8 mouse cellular contexts compared by ENCODE assay signal in the genomic region with DNA sequence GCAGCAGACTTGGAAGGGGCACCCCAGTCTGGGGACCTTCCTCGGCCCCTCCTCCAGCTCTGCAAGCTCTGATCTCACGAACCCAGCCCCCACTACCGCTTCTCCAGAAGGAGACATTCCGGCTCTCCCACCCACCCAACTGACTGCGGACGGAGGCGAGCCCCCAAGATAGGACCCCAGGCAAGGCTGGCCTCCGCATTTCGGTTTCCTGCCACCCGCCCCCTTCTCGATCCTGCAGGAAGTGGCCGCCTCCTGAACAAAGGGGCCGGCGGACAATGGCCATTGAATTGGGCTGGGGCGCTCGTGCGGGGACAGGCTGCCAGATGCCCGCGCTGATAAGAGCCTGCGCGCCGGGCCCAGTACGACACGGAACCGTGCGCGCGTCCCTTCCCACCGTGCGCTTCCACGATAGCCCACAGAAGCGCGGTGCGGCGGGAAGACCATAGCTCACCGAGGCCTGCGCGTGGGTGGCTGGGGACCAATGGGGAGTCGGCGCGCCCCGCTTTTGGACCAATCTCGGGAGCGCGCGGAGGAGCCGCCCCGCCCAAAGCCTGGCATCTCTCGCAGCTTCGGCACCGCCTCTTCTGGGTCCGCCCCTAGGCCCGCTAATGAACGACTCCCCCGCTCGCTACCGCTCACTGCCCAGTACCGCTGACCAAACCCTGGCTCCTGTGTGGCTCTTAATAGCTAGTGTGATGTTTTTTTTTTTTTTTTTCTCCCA. TPM values are rescaled to one million over a fixed set of nuclear protein-coding genes. Genes with fewer than 3 reads are reported as not detected.
A peak's percentile ranks its signal among the peaks of the same experiment; 100 is the strongest.
DNase-seq lines count a peak whose midpoint lies in the region; ATAC-seq lines count a peak whose summit lies in the region.

No protein-coding gene starts in this region.

- peak overlapping the region; percentile 85 for H3K4me2 ChIP-seq in hindbrain, embryonic 14.5 days (replicated peaks)

- under 1% methylated on average over 58 of the region's 58 CpGs for WGBS in hindbrain, embryonic 14.5 days

- peak; percentile 93 for ATAC-seq in hindbrain, embryonic 14.5 days (ENCODE audit: low FRiP score)

- H3K27ac ChIP-seq in hindbrain, embryonic 14.5 days, result peak overlapping the region; percentile 92

- H3K9ac ChIP-seq in hindbrain, embryonic 14.5 days, result peak overlapping the region; percentile 87

- H3K4me3 ChIP-seq in hindbrain, embryonic 14.5 days (replicated peaks; ENCODE audit: low read length), result peak overlapping the region; percentile 54

- H3K9me3 ChIP-seq in hindbrain, embryonic 14.5 days (ENCODE audit: control insufficient read depth, low read length), result no peaks in the 10 kb centered on the region

- H3K36me3 ChIP-seq in hindbrain, embryonic 14.5 days (replicated peaks; ENCODE audit: control insufficient read depth, insufficient read depth), result no peaks in the 10 kb centered on the region

- DNase-seq in T-cell, adult 2 months (ENCODE audit: low spot score), result peak; percentile 79
- DNase-seq in cerebellum, postnatal 25 days, result peak; percentile 93 to 96
- DNase-seq in frontal cortex, postnatal 25 days (ENCODE audit: low spot score in 2 of 2), result peak; percentile 83 to 89
- DNase-seq in hindbrain, embryonic 14.5 days (ENCODE audit: low spot score), result peak; percentile 94
- peak; percentile 89 for DNase-seq in left cerebral cortex, adult 11 months (ENCODE audit: low spot score)
- peak; percentile 94 for DNase-seq in lung, postnatal 36 days
- peak; percentile 69 for DNase-seq in retina, postnatal 7 days (ENCODE audit: low read depth, low spot score)
- DNase-seq in urinary bladder, adult 18-20 months (ENCODE audit: low spot score in 2 of 2), result peak; percentile 80 to 84

- H3K4me1 ChIP-seq in hindbrain, embryonic 14.5 days (replicated peaks; ENCODE audit: control insufficient read depth, insufficient read depth, low read length), result peaks cover 22% of the 10 kb centered on the region

- no peaks in the 10 kb centered on the region for H3K27me3 ChIP-seq in hindbrain, embryonic 14.5 days (ENCODE audit: control insufficient read depth, insufficient read depth, low read length)

RNA-seq across cellular contexts. Expression of gene Nudt14, which starts 8.3 kb away (rescaled TPM):
- polyA plus RNA-seq in hindbrain, embryonic 14.5 days (2014; fragmentation: Nextera tagmentation; extraction: Ambion mirVana), result 60.9 and 70.1 TPM in 2 replicates

RNA-seq across cellular contexts. Expression of gene Jag2, which starts 20.6 kb away (rescaled TPM):
- 12.5 and 16.1 TPM in 2 replicates for polyA plus RNA-seq in hindbrain, embryonic 14.5 days (2014; fragmentation: Nextera tagmentation; extraction: Ambion mirVana)

RNA-seq across cellular contexts. Expression of gene Btbd6, which starts 26.1 kb away (rescaled TPM):
- polyA plus RNA-seq in hindbrain, embryonic 14.5 days (2014; fragmentation: Nextera tagmentation; extraction: Ambion mirVana), result 52.2 and 52.8 TPM in 2 replicates

RNA-seq across cellular contexts. Expression of gene Brf1, which starts 50.3 kb away (rescaled TPM):
- 41.4 and 46.3 TPM in 2 replicates for polyA plus RNA-seq in hindbrain, embryonic 14.5 days (2014; fragmentation: Nextera tagmentation; extraction: Ambion mirVana)

Comparison
In these comparisons a context has a peak if more than half of its experiments do, and no peak if none do; other contexts are left out.
1. Peak in every context shown above with its lines: DNase-seq, ATAC-seq, H3K4me3 ChIP-seq and H3K27ac ChIP-seq.